Mouse (Mus musculus): ENCODE data around the gene Adamts17. TPM values are rescaled to one million over a fixed set of nuclear protein-coding genes. Genes with fewer than 3 reads are reported as not detected.

Adamts17 gene
- polyA plus RNA-seq, 1 experiment from 2014 or later: 6.2 TPM

- H3K36me3 ChIP-seq (ENCODE audit: control insufficient read depth, insufficient read depth, low read length): no peaks in the 10 kb centered on the region
- H3K27me3 ChIP-seq (ENCODE audit: control insufficient read depth, insufficient read depth, low read length): no peaks in the 10 kb centered on the region
- 95% methylated on average over 4 of the region's 4 CpGs for WGBS
- H3K4me2 ChIP-seq (ENCODE audit: low read depth, low read length): no peak overlapping the region
- H3K4me1 ChIP-seq (ENCODE audit: control insufficient read depth, insufficient read depth, low read length): no peaks in the 10 kb centered on the region
- ATAC-seq (ENCODE audit: low read depth): no peak
- H3K9ac ChIP-seq (replicated peaks; ENCODE audit: low read depth, low read length): no peak overlapping the region
- H3K9me3 ChIP-seq (ENCODE audit: control insufficient read depth, low read length): no peaks in the 10 kb centered on the region
- H3K4me3 ChIP-seq (ENCODE audit: low read depth, low read length): no peak overlapping the region
- H3K27ac ChIP-seq (ENCODE audit: low read depth, low read length): no peak overlapping the region
Measured at GRCm38 (mm10) chr7:66987671-66988070, 148.1 kb downstream of the Adamts17 start.

DNA sequence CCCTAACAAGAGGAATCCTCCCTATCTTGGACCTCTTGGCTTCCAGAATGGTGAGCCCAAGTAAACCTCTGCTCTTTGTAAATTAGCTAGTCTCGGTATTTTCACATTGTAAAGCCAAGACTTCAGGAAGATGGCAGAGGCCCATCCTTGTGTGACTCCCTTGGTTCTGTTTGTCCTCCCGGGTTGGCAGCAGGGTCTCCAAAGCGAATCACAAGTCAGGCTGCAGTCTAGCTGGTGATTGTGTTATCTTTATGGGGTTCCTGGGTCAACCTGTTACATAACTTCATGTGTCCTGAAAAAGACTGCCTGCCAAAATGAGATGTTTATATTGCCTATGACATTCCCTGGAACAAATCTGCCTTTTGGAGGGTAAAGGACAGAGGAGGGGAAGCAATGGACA, 148.9 kb downstream of the Adamts17 start:
- no peak overlapping the region for H3K9ac ChIP-seq (replicated peaks; ENCODE audit: low read depth, low read length)
- no peaks in the 10 kb centered on the region for H3K36me3 ChIP-seq (ENCODE audit: control insufficient read depth, insufficient read depth, low read length)
- 94% methylated on average over 3 of the region's 3 CpGs for WGBS
- no peak for ATAC-seq (ENCODE audit: low read depth)
- no peak overlapping the region for H3K4me3 ChIP-seq (ENCODE audit: low read depth, low read length)
- no peak overlapping the region for H3K27ac ChIP-seq (ENCODE audit: low read depth, low read length)
- H3K27me3 ChIP-seq (ENCODE audit: control insufficient read depth, insufficient read depth, low read length): no peaks in the 10 kb centered on the region
- no peaks in the 10 kb centered on the region for H3K4me1 ChIP-seq (ENCODE audit: control insufficient read depth, insufficient read depth, low read length)
- no peak overlapping the region for H3K4me2 ChIP-seq (ENCODE audit: low read depth, low read length)
- no peaks in the 10 kb centered on the region for H3K9me3 ChIP-seq (ENCODE audit: control insufficient read depth, low read length)

DNA sequence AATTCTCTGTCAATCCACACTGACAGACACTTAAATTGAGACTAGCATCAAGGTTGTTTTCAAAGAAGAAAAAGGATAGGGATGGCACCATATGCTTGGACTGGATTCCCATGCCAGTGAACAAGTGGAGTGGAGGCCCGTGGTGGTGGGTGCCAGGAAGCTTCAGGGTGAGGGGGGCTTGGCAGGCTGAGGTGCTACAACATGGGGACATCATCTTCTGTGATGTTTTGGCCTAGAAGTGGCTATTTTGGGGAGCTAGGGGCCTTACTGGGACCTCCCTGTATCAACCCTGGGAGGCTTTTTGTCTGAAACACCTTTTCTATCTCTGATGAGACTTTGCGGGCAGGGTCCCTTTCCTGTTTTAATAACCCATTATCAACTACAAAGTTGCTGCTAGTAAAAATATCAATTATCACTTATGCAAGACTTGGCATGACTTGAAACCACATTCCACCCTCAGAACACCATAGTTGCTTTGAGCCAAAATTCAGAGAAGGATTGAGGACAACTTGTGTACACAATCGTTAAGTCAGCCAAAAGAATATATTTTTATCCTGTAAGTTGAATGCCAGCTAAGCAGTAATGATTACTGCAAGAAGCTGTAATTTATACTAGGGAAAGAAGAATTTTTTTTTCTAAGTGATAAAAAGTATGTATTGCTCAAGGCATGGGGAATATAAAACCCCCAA, 150.0 kb downstream of the Adamts17 start:
- no peaks in the 10 kb centered on the region for H3K27me3 ChIP-seq (ENCODE audit: control insufficient read depth, insufficient read depth, low read length)
- H3K27ac ChIP-seq (ENCODE audit: low read depth, low read length): no peak overlapping the region
- WGBS: 89% methylated on average over 3 of the region's 3 CpGs
- no peaks in the 10 kb centered on the region for H3K9me3 ChIP-seq (ENCODE audit: control insufficient read depth, low read length)
- no peak overlapping the region for H3K4me3 ChIP-seq (ENCODE audit: low read depth, low read length)
- H3K9ac ChIP-seq (replicated peaks; ENCODE audit: low read depth, low read length): no peak overlapping the region
- no peak for ATAC-seq (ENCODE audit: low read depth)
- H3K4me2 ChIP-seq (ENCODE audit: low read depth, low read length): no peak overlapping the region
- H3K4me1 ChIP-seq (ENCODE audit: control insufficient read depth, insufficient read depth, low read length): no peaks in the 10 kb centered on the region
- no peaks in the 10 kb centered on the region for H3K36me3 ChIP-seq (ENCODE audit: control insufficient read depth, insufficient read depth, low read length)

DNA sequence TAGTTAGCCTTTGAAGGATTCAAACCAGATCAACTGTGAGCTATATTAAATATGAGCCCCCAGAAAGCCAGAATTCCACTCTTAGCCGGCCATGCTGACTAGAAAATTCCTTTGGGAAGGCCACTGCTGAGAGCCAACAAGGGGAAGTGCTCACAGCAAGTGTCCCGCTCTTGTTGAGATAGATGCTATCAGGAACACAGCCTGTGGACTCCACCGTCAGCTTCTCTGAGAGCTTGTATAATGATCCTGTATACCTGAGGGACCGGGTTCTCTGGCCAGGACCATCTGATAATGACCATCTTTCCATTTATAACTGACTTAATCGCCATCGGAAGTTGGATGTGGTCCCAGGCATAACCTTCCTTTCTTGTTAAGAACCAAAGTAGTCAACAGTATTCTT, 159.3 kb downstream of the Adamts17 start:
- Histone ChIP-seq H3K27ac (ENCODE audit: low read depth, low read length) (no peak overlapping the region), H3K27me3 (ENCODE audit: control insufficient read depth, insufficient read depth, low read length) (no peaks in the 10 kb centered on the region), H3K4me3 (ENCODE audit: low read depth, low read length) (no peak overlapping the region), H3K36me3 (ENCODE audit: control insufficient read depth, insufficient read depth, low read length) (no peaks in the 10 kb centered on the region), H3K4me1 (ENCODE audit: control insufficient read depth, insufficient read depth, low read length) (no peaks in the 10 kb centered on the region), H3K9ac (replicated peaks; ENCODE audit: low read depth, low read length) (no peak overlapping the region), H3K9me3 (ENCODE audit: control insufficient read depth, low read length) (no peaks in the 10 kb centered on the region), H3K4me2 (ENCODE audit: low read depth, low read length) (no peak overlapping the region)
- WGBS: 91% methylated on average over 6 of the region's 6 CpGs
- no peak for ATAC-seq (ENCODE audit: low read depth)

DNA sequence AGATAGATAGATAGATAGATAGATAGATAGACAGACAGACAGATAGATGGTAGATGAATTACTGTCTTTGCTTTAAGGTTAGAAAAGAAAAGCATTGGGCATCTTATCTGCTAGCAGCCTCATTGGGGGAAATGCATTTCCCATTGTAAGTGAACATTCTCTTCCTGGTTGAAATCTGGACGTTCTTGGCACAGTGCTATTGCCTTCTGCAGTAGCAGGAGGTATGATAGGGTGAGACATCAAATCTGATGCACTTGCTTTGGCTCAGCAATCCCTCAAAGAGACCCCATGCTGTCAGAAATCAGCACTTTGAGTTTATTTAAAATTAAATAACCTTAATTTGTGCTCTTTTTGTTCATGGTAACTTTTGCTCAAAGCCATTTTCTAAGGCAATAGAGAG, 164.1 kb downstream of the Adamts17 start:
- Histone ChIP-seq H3K9me3 (ENCODE audit: control insufficient read depth, low read length) (no peaks in the 10 kb centered on the region), H3K27ac (ENCODE audit: low read depth, low read length) (no peak overlapping the region), H3K27me3 (ENCODE audit: control insufficient read depth, insufficient read depth, low read length) (no peaks in the 10 kb centered on the region), H3K4me3 (ENCODE audit: low read depth, low read length) (no peak overlapping the region), H3K36me3 (ENCODE audit: control insufficient read depth, insufficient read depth, low read length) (no peaks in the 10 kb centered on the region), H3K9ac (replicated peaks; ENCODE audit: low read depth, low read length) (no peak overlapping the region), H3K4me1 (ENCODE audit: control insufficient read depth, insufficient read depth, low read length) (no peaks in the 10 kb centered on the region), H3K4me2 (ENCODE audit: low read depth, low read length) (no peak overlapping the region)
- no peak for ATAC-seq (ENCODE audit: low read depth)
- 76% methylated on average over 1 of the region's 1 CpGs for WGBS

DNA sequence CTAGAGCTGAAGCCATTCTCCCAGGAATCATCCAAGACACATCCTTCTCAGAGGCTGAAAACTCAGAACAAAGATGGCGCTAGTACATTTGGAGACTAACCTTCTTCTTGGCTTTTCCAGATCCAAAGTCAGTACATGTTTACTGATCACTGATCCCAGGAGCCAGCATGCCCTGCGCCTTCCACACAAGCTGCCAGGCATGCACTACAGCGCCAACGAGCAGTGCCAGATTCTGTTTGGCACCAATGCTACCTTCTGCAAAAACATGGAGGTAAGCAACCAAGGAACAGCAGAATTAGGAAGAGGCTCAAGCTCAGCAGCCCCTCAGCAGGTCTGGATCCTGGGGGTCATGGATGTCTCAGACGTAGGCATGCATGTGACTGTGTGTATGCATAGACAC, 164.7 kb downstream of the Adamts17 start:
- 95% methylated on average over 5 of the region's 5 CpGs for WGBS

DNA sequence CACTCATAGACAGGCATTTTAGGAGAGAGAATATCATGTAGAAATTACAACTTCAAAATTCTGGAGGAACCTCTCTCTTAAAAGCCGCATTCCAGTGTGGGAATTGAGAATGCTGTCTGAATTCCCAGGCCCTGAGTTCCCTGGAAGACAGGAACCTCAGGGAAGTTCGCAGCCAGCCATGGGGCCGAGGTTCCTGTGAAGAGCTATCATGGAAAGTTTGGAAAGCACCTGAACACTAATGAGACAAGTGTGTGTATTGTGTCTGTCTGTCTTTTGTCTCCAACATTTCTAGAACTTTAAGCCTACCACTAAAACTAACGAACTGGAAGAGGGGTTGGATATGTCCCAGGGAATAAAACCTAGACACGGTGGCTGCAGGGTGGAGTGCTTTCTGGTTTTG, 170.3 kb downstream of the Adamts17 start:
- no peak overlapping the region for H3K4me3 ChIP-seq (ENCODE audit: low read depth, low read length)
- no peak for ATAC-seq (ENCODE audit: low read depth)
- no peaks in the 10 kb centered on the region for H3K36me3 ChIP-seq (ENCODE audit: control insufficient read depth, insufficient read depth, low read length)
- WGBS: 90% methylated on average over 5 of the region's 5 CpGs
- no peak overlapping the region for H3K9ac ChIP-seq (replicated peaks; ENCODE audit: low read depth, low read length)
- no peaks in the 10 kb centered on the region for H3K27me3 ChIP-seq (ENCODE audit: control insufficient read depth, insufficient read depth, low read length)
- no peak overlapping the region for H3K27ac ChIP-seq (ENCODE audit: low read depth, low read length)
- no peaks in the 10 kb centered on the region for H3K4me1 ChIP-seq (ENCODE audit: control insufficient read depth, insufficient read depth, low read length)
- no peaks in the 10 kb centered on the region for H3K9me3 ChIP-seq (ENCODE audit: control insufficient read depth, low read length)
- no peak overlapping the region for H3K4me2 ChIP-seq (ENCODE audit: low read depth, low read length)

More for the DNA sequence above, 164.7 kb downstream of the Adamts17 start:
- Histone ChIP-seq H3K9me3 (ENCODE audit: control insufficient read depth, low read length) (no peaks in the 10 kb centered on the region), H3K4me3 (ENCODE audit: low read depth, low read length) (no peak overlapping the region), H3K36me3 (ENCODE audit: control insufficient read depth, insufficient read depth, low read length) (no peaks in the 10 kb centered on the region), H3K4me1 (ENCODE audit: control insufficient read depth, insufficient read depth, low read length) (no peaks in the 10 kb centered on the region), H3K27ac (ENCODE audit: low read depth, low read length) (no peak overlapping the region), H3K27me3 (ENCODE audit: control insufficient read depth, insufficient read depth, low read length) (no peaks in the 10 kb centered on the region), H3K9ac (replicated peaks; ENCODE audit: low read depth, low read length) (no peak overlapping the region), H3K4me2 (ENCODE audit: low read depth, low read length) (no peak overlapping the region)
- no peak for ATAC-seq (ENCODE audit: low read depth)

DNA sequence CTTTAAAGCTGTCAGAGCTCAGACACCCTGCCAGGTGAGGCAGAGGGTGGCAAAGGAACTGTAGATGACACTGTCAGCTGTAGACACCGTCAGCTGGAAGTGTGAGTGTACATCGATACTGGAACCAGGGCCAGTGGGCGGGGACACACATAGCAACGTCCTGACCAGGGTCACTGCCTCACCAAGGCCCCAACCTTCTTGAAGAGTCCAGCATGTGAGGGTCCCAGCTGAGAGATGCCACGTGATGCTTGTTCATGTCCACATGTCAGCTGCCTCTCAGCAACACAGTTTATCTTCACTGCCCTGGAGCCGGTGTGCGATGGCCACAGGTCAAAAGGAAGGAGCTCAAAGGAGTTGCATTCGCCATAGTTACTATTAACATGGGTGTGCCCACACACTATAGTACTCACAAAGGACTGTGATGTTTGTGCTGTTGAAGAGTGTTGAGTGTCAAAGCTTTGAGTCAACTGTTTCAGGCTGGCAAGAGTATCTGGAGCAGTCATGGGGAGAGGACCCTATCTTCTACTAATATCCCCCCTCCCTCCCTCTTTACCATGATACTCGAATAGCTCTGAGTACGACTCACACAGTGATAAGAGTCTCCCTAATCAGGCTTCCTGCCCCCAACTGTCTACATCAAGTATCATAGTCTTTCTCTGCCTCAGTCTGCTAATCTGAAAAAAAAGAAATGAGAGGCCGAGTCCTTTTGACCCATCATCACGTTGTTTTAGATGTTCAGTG, 172.6 kb downstream of the Adamts17 start:
- Histone ChIP-seq H3K27ac (ENCODE audit: low read depth, low read length) (no peak overlapping the region), H3K9me3 (ENCODE audit: control insufficient read depth, low read length) (no peaks in the 10 kb centered on the region), H3K4me3 (ENCODE audit: low read depth, low read length) (no peak overlapping the region), H3K4me2 (ENCODE audit: low read depth, low read length) (no peak overlapping the region), H3K9ac (replicated peaks; ENCODE audit: low read depth, low read length) (no peak overlapping the region), H3K27me3 (ENCODE audit: control insufficient read depth, insufficient read depth, low read length) (no peaks in the 10 kb centered on the region), H3K36me3 (ENCODE audit: control insufficient read depth, insufficient read depth, low read length) (no peaks in the 10 kb centered on the region), H3K4me1 (ENCODE audit: control insufficient read depth, insufficient read depth, low read length) (no peaks in the 10 kb centered on the region)
- ATAC-seq (ENCODE audit: low read depth): no peak
- WGBS: 88% methylated on average over 12 of the region's 12 CpGs

- no peak for ATAC-seq (ENCODE audit: low read depth)
- 92% methylated on average over 12 of the region's 12 CpGs for WGBS
Measured at GRCm38 (mm10) chr7:67013211-67013895, 173.8 kb downstream of the Adamts17 start.

More at GRCm38 (mm10) chr7:67013211-67013895, 173.8 kb downstream of the Adamts17 start:
- Histone ChIP-seq H3K27ac (ENCODE audit: low read depth, low read length) (no peak overlapping the region), H3K4me2 (ENCODE audit: low read depth, low read length) (no peak overlapping the region), H3K27me3 (ENCODE audit: control insufficient read depth, insufficient read depth, low read length) (no peaks in the 10 kb centered on the region), H3K4me3 (ENCODE audit: low read depth, low read length) (no peak overlapping the region), H3K36me3 (ENCODE audit: control insufficient read depth, insufficient read depth, low read length) (no peaks in the 10 kb centered on the region), H3K9ac (replicated peaks; ENCODE audit: low read depth, low read length) (no peak overlapping the region), H3K9me3 (ENCODE audit: control insufficient read depth, low read length) (no peaks in the 10 kb centered on the region), H3K4me1 (ENCODE audit: control insufficient read depth, insufficient read depth, low read length) (no peaks in the 10 kb centered on the region)
